Mouse (Mus musculus): ENCODE measurements around the gene Mettl23.

GRCm38 (mm10) chr11:116823255-116823654 is 19.8 kb upstream of the Mettl23 start:
- TF ChIP-seq POLR2A (IDR thresholded peaks at IDR 0.05; ENCODE audit: insufficient read depth, low read length) (no peak), CTCF (IDR thresholded peaks at IDR 0.05; ENCODE audit: low read depth, low read length) (no peak)
